Mouse (Mus musculus) retina, postnatal 7 days (tissue): Measurements from ENCODE around the gene Cuedc2.

Source experiments
- DNase-seq: peaks from one replicate; pipeline ENCODE4 v3.0.0-alpha.2; 2012; ENCODE audit warnings: low read depth, low spot score

Cuedc2 gene

GRCm38 (mm10) chr19:46339287-46339971 lies 927 bp upstream of the Cuedc2 start:
- DNase-seq = no peak

- no peak for DNase-seq
Observed at GRCm38 (mm10) chr19:46338942-46339286, 412 bp upstream of the Cuedc2 start.

GRCm38 (mm10) chr19:46337719-46338330 lies 677 bp downstream of the Cuedc2 start:
- DNase-seq = no peak

GRCm38 (mm10) chr19:46333906-46334305 lies 4.6 kb downstream of the Cuedc2 start:
- no peak for DNase-seq

- DNase-seq = no peak
Observed at GRCm38 (mm10) chr19:46332721-46333339, 5.7 kb downstream of the Cuedc2 start.

GRCm38 (mm10) chr19:46331936-46332335 lies 6.6 kb downstream of the Cuedc2 start:
- no peak for DNase-seq

- DNase-seq = no peak
Observed at GRCm38 (mm10) chr19:46331326-46331725, 7.2 kb downstream of the Cuedc2 start.

GRCm38 (mm10) chr19:46330696-46331095 lies 7.8 kb downstream of the Cuedc2 start:
- no peak for DNase-seq

- DNase-seq = peak; percentile 69
Observed at GRCm38 (mm10) chr19:46329951-46330350, 8.6 kb downstream of the Cuedc2 start.

GRCm38 (mm10) chr19:46329031-46329641 lies 9.4 kb downstream of the Cuedc2 start:
- no peak for DNase-seq

- DNase-seq = peak; percentile 92
Observed at GRCm38 (mm10) chr19:46328081-46329030, 10.1 kb downstream of the Cuedc2 start, which contains the start of gene Fbxl15. Fbxl15 (plus strand) TSS chr19:46328184.

- no peak for DNase-seq
Observed at GRCm38 (mm10) chr19:46327531-46328064, 10.9 kb downstream of the Cuedc2 start.

- DNase-seq = no peak
Observed at GRCm38 (mm10) chr19:46326756-46327305, 11.7 kb downstream of the Cuedc2 start, which contains the start of gene Psd. Psd (minus strand) TSS chr19:46327156.

- DNase-seq = no peak
Observed at GRCm38 (mm10) chr19:46326019-46326755, 12.3 kb downstream of the Cuedc2 start.

- no peak for DNase-seq
Observed at GRCm38 (mm10) chr19:46324918-46325317, 13.6 kb downstream of the Cuedc2 start.

GRCm38 (mm10) chr19:46324366-46324765 lies 14.1 kb downstream of the Cuedc2 start:
- DNase-seq = no peak

GRCm38 (mm10) chr19:46323716-46324115 lies 14.8 kb downstream of the Cuedc2 start:
- DNase-seq = no peak

- no peak for DNase-seq
Observed at GRCm38 (mm10) chr19:46322996-46323572, 15.4 kb downstream of the Cuedc2 start.

- DNase-seq = no peak
Observed at GRCm38 (mm10) chr19:46322144-46322995, 16.1 kb downstream of the Cuedc2 start.
